Mouse (Mus musculus) adrenal gland (tissue): Measurements from ENCODE around the gene Zbtb46.

Experiments
- intact Hi-C: fragments of 180-260 bp; cut with DNase I; formaldehyde crosslinking; loops from one replicate; pipeline ENCODE4 v1.15.1; 2025

Zbtb46 gene

DNA sequence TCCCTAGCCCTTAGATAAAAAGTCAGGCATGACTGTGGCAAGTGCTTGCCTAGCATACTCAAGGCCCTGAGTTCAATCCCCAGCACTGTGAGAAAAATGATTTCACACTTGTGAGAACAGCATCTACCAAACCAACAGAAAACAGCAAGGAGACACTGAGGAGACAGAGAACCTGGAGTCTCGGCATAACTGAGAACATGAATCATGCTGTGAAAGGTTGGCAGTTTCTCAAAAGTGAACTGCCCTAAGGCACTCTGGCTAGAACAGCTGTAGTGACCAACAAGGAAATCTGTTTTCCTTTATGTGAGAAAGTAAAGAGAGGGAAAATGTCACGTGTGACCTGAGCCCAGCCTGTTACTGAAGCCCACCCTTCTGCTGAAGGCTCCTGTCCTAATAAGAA lies 46.1 kb downstream of the Zbtb46 start:
- intact Hi-C loops: loop anchor here (2.0 to 5.0 kb wide), 4 partner anchors 44 to 154 kb away; partner anchors contain the start of gene Tpd52l2

DNA sequence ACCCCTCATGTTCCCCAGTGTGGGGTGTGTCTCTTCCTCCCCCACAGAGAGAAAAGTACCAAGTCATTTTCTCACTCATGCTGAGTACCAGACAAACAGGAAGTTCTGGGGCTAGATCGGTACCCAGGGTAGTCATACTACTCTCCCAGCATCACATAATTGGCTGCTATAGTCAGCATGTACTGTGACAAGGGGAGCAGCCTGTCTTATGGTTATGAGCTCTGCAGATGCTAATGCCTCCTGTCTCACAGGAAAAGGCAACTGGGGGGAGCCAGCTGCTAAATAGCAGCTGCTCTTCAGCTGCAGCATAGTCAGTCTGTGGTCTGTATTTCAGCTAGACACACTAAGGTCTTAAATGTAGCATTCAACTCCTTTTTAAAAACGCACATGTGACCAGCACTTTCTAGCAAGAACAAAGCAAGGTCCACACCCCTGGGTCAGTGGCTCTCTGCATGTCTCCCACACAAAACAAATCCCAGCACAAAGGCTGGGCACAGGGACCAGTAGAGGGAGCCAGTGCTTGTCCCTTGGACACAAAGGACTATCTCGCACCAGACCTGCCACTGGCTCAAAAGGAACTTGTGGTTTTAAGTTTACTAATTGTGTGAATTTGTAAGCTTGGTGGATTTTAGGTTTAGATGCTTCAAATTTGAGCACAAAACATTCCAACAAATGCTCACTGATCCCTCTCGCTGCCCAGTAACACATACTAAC lies 48.3 kb downstream of the Zbtb46 start:
- intact Hi-C loops: loop anchor here (5.0 kb wide), 3 partner anchors 71 to 156 kb away; partner anchors contain the start of gene Tpd52l2

DNA sequence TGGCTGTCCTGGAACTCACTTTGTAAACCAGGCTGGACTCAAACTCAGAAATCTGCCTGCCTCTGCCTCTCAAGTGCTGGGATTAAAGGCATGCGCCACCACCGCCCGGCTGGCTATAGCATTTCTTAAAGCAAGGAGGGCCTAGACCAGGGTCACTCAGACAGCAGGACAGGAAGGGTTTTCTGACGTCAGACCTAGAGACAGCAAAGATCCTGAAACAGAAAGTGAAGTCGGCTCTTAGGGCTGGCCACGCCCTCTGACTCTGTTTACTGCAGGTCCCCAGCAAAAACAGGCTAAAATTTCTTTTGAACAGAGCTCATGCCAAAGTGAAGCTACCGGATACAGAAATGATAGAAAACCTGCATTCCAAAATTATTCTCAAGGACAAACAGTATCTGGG lies 49.6 kb downstream of the Zbtb46 start:
- intact Hi-C loops: loop anchor here (5.0 kb wide), 3 partner anchors 73 to 158 kb away; partner anchors contain the start of gene Tpd52l2

DNA sequence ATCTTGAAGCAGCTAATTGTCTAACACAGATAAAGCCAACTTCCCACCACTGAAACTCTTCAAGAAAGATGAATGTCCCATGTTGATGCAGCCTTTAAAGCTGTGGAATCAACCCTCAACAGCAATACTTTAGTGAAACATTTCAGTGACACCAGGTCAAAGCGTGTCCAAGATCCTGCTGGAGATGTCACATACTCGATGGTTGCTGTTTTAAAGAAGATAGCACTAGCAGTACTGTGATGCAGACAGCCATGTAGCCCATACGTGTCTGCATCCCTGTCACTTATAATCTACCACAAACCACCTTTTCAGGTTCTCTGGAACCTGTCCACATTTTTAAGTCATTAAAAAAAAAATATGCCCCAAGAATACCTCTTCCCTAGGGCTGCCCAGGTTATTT lies 55.5 kb downstream of the Zbtb46 start:
- intact Hi-C loops: no loop called here

GRCm38 (mm10) chr2:181401497-181401896 lies 57.7 kb downstream of the Zbtb46 start:
- intact Hi-C loops: no loop called here

GRCm38 (mm10) chr2:181397207-181397761 lies 61.9 kb downstream of the Zbtb46 start:
- intact Hi-C loops: no loop called here

- intact Hi-C loops: loop anchor here (5.0 kb wide), 2 partner anchors 103 to 203 kb away; partner anchors contain the start of genes Samd10 and Tpd52l2
Measured at GRCm38 (mm10) chr2:181394086-181394485, 65.1 kb downstream of the Zbtb46 start.

- intact Hi-C loops: loop anchor here (5.0 kb wide), 2 partner anchors 105 to 205 kb away; partner anchors contain the start of genes Samd10 and Tpd52l2
Measured at GRCm38 (mm10) chr2:181392600-181393213, 66.5 kb downstream of the Zbtb46 start.

DNA sequence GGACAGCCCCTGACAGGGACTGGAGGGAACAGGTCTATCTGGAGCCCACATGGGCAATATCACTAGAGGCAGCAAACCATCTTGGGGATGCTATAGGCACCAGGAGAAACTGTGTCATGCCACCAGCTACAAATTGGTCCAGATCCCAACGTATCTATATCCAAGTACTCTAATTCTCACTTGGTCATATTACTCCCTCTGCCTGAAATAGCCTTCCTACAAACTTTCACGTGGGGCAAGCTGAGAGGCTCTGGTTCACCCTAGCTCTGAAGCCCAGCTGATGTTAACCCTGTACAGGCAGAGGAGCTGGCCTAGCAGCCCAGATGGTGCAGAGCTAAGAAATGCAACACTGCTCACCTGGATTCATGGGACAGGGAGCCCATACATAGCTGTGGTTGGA lies 67.7 kb downstream of the Zbtb46 start:
- intact Hi-C loops: loop anchor here (5.0 kb wide), 2 partner anchors 106 to 206 kb away; partner anchors contain the start of genes Samd10 and Tpd52l2

DNA sequence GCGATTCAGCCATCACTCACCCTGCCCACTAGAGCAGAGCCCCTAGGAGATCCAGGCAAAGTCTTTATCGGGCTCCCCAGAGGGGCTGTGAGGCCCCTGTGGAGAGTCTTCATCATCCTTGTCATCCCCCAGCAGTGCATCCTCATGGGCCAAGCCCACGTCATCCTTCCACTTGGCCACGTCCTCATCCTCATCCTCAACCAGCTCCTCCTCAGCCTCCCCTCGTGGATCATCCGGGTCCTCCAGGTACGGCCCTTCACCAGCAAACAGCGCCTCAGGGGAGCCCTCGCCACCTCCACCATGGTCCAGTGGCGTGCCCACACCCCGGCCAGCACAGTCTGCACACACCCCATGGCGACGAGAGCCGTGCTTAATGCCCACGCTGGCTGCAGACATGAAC lies 68.2 kb downstream of the Zbtb46 start:
- intact Hi-C loops: loop anchor here (5.0 kb wide), 2 partner anchors 106 to 206 kb away; partner anchors contain the start of genes Samd10 and Tpd52l2

DNA sequence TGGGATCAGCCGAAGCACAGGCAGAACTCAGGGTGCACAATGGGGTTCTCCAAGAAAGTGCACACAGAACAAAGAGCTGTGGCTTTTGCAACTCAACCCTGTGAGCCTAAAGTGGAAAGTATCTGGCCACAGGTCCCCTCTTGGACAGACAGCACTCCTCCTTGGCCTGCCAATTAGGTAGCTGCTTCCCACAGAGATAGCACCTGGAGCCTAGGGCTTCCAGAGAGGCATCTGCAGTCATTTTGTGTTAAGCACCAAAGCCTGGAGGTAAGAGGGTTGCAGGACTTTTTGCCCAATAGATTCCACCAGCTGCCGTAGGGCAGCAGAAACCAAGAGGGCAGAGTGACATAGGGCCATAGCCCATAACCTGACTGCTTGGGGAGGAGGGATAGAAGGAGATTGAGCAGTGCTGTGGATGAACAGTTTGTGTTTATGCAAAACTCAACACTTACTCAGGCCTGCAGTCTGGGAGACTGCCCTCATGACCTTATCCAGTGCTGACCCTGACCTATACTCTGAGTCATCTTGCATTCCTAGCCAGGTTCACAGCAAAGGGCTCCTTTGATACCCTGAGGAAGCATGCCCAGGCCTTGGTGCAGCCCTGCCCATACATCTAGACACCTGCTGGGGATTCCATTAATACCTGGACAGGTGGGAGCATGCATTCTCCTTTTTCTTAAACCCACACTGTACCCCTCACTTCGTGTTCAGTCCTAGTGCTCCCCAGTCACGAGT lies 68.9 kb downstream of the Zbtb46 start:
- intact Hi-C loops: loop anchor here (5.0 kb wide), 2 partner anchors 107 to 207 kb away; partner anchors contain the start of genes Samd10 and Tpd52l2

DNA sequence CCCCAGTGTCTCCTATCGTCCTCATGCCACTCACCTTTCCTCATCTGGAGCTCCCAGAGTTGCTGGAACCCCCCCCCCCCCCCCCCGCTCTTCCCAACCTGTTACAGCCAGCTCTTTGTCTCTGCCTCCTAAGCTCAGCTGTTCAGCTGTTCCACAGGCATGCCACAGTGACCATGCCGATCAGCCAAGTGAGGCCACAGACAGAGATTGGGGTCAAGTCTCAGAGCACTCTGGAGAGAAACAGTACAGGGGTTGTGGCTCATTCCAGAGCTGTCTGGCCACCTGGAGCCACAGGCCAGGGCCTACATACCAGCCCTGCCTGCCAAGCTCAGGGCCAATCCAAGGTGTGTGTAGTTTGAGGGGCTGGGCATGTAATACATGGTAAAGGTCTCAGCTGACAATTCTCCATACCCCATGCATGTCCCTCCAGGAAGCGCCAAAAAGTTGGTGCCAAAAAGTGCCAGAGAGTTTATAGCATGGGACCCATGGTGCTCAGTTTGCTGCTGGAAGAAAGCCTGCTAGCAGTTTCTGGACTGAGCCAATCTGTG lies 72.5 kb downstream of the Zbtb46 start:
- intact Hi-C loops: no loop called here

- intact Hi-C loops: no loop called here
Measured at GRCm38 (mm10) chr2:181385885-181386284, 73.3 kb downstream of the Zbtb46 start.

DNA sequence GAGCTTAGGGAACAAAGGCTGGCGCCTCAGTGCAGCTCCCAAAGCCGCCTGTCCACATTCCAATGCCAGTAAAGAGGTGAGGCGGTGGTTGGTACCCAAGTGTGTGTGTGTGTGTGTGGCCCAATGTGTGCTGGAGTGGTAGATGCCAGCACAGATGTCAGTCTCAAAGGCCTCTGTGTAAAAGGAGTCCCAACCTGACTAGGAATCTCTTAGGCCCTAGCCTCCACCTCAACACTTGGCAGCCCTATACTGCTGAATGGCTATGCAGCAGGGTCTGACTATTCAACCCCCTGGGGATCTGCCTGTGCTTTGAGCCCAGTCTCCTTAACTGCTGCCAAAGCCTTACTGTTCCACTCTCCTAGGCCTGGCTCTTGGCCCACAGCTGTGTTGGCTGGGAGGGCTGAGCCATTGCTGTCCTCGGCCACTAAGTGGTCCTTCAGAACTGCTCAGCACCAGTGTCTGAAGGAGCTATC lies 74.3 kb downstream of the Zbtb46 start:
- intact Hi-C loops: no loop called here

DNA sequence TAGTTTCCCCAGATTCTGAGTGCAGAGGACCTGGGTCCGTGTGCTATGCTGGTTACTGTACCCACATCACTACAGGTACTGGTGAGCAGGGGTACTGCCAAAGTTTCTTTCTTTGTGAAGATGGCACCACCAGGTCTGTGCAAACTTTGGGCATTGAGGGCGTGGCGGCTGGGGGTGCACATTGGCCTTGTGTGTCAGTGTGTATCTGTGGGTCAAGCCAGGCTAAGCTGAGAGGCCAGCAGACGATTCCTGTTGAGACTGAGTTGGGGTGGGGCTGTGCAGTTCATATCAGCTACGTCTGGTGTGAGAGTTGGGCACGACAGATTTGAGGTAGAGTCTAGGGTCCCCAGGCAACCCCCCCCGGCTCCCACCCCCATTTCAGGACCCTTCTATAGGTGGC lies 74.8 kb downstream of the Zbtb46 start:
- intact Hi-C loops: no loop called here

DNA sequence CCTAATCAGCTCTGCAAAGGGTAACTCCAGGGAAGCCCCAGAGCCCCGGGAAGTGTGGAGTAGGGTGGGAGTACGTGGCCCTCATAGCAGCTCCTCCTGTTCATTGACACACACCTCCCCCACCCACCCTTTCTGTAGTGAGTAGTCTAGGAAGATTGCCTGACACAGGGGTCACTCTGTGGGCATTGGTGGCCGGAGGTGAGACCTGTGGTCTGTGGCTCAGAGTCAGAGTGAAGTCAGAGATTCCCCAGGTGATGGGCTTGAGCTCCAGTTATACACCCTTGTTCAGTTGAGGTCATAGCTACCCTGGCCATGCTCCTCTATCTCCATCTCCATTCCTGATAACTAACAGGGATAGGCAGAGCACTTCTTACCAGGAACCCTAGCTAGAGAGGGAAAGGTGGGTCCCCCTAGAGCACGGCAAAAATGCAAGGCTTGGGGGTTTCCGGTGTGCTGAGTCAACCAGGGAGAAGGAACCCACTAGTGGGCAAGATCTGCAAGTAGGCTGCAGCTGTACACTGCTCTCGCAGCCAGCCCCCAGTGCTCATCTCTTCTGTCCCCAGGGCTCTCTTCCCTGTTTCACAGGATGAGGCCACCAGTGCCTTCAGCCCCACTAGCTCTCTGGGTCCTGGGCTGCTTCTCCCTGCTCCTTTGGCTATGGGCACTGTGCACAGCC lies 77.5 kb downstream of the Zbtb46 start:
- intact Hi-C loops: no loop called here

DNA sequence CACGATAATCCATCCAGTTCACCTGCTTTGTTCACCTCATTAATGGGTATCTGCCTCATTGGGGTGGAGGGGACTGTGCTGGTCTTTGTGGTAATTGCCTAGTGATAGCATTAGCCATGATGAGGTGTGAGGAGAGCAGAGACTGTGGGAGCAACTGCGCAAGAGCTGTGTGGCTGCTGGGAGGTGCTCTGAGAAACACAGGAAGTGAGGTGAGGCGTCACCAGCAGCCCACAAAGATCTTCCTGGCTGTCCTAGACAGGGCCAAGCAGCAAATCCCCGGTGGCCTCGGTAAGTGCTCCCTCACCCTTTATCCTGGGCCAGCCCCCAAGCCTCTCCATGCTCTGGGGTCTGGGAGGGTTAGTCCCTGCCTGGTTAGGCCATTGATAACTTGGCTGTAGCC lies 78.1 kb downstream of the Zbtb46 start:
- intact Hi-C loops: no loop called here

GRCm38 (mm10) chr2:181380251-181380650 lies 79.0 kb downstream of the Zbtb46 start:
- intact Hi-C loops: no loop called here

GRCm38 (mm10) chr2:181379778-181380177 lies 79.4 kb downstream of the Zbtb46 start, which contains the start of gene Lime1:
Gene Lime1, plus strand, starts transcription at chr2:181380078.
- intact Hi-C loops: no loop called here

- intact Hi-C loops: no loop called here
Measured at GRCm38 (mm10) chr2:181378701-181379100, 80.5 kb downstream of the Zbtb46 start.
